Mouse (Mus musculus): Measurements from ENCODE around the gene 4930402F06Rik. TPM values are rescaled to one million over a fixed set of nuclear protein-coding genes. Genes with fewer than 3 reads are reported as not detected.

The 4930402F06Rik gene
- not detected for total RNA-seq (2021)
- long read RNA-seq, experiment 1 = 0 reads
- long read RNA-seq, experiment 2 = 0 reads

- peak; percentile 44 to 51 for DNase-seq (ENCODE audit: low spot score in 2 of 2)
- intact Hi-C loops (cut with DNase I) = loop anchor here (2.0 kb wide), 1 partner anchor 108 kb away; no protein-coding TSS in a partner anchor
These were observed at the start of gene 4930402F06Rik for GRCm38 (mm10) chr2:35397096-35397495. Gene 4930402F06Rik (minus strand): TSS chr2:35397175.

- no peak for DNase-seq (ENCODE audit: low spot score in 2 of 2)
- intact Hi-C loops (cut with DNase I) = no loop called here
These were observed 49.3 kb upstream of the 4930402F06Rik start for GRCm38 (mm10) chr2:35446300-35446699.

GRCm38 (mm10) chr2:35445610-35446009, 48.6 kb upstream of the 4930402F06Rik start:
- DNase-seq (ENCODE audit: low spot score in 2 of 2) = no peak
- intact Hi-C loops (cut with DNase I) = no loop called here

- DNase-seq (ENCODE audit: low spot score in 2 of 2) = no peak
- intact Hi-C loops (cut with DNase I) = no loop called here
These were observed 47.8 kb upstream of the 4930402F06Rik start for GRCm38 (mm10) chr2:35444764-35445262.

- intact Hi-C loops (cut with DNase I) = no loop called here
- no peak for DNase-seq (ENCODE audit: low spot score in 2 of 2)
These were observed 47.2 kb upstream of the 4930402F06Rik start for GRCm38 (mm10) chr2:35443981-35444763.

- no peak for DNase-seq (ENCODE audit: low spot score in 2 of 2)
- intact Hi-C loops (cut with DNase I) = no loop called here
These were observed 46.4 kb upstream of the 4930402F06Rik start for GRCm38 (mm10) chr2:35443325-35443724.

- DNase-seq (ENCODE audit: low spot score in 2 of 2) = no peak
- intact Hi-C loops (cut with DNase I) = no loop called here
These were observed 45.1 kb upstream of the 4930402F06Rik start for GRCm38 (mm10) chr2:35442079-35442478.

GRCm38 (mm10) chr2:35441419-35441818, 44.4 kb upstream of the 4930402F06Rik start:
- DNase-seq (ENCODE audit: low spot score in 2 of 2) = peak in 1 of 2 experiments; percentile 28
- intact Hi-C loops (cut with DNase I) = no loop called here

- intact Hi-C loops (cut with DNase I) = no loop called here
- no peak for DNase-seq (ENCODE audit: low spot score in 2 of 2)
These were observed 43.5 kb upstream of the 4930402F06Rik start for GRCm38 (mm10) chr2:35440480-35440879.

- intact Hi-C loops (cut with DNase I) = no loop called here
- no peak for DNase-seq (ENCODE audit: low spot score in 2 of 2)
These were observed 40.8 kb upstream of the 4930402F06Rik start for GRCm38 (mm10) chr2:35437796-35438195.

GRCm38 (mm10) chr2:35434576-35435123, 37.7 kb upstream of the 4930402F06Rik start:
- no peak for DNase-seq (ENCODE audit: low spot score in 2 of 2)
- intact Hi-C loops (cut with DNase I) = no loop called here

GRCm38 (mm10) chr2:35433428-35433827, 36.5 kb upstream of the 4930402F06Rik start:
- no peak for DNase-seq (ENCODE audit: low spot score in 2 of 2)
- intact Hi-C loops (cut with DNase I) = no loop called here

GRCm38 (mm10) chr2:35432472-35432871, 35.5 kb upstream of the 4930402F06Rik start:
- intact Hi-C loops (cut with DNase I) = no loop called here
- no peak for DNase-seq (ENCODE audit: low spot score in 2 of 2)

- intact Hi-C loops (cut with DNase I) = no loop called here
- no peak for DNase-seq (ENCODE audit: low spot score in 2 of 2)
These were observed 35.0 kb upstream of the 4930402F06Rik start for GRCm38 (mm10) chr2:35432011-35432410.

- DNase-seq (ENCODE audit: low spot score in 2 of 2) = no peak
- intact Hi-C loops (cut with DNase I) = no loop called here
These were observed 33.8 kb upstream of the 4930402F06Rik start for GRCm38 (mm10) chr2:35430806-35431205.

GRCm38 (mm10) chr2:35428615-35429300, 31.8 kb upstream of the 4930402F06Rik start:
- intact Hi-C loops (cut with DNase I) = no loop called here
- DNase-seq (ENCODE audit: low spot score in 2 of 2) = no peak

GRCm38 (mm10) chr2:35427559-35427958, 30.6 kb upstream of the 4930402F06Rik start:
- no peak for DNase-seq (ENCODE audit: low spot score in 2 of 2)
- intact Hi-C loops (cut with DNase I) = no loop called here

GRCm38 (mm10) chr2:35423711-35424339, 26.9 kb upstream of the 4930402F06Rik start:
- intact Hi-C loops (cut with DNase I) = no loop called here
- no peak for DNase-seq (ENCODE audit: low spot score in 2 of 2)

- DNase-seq (ENCODE audit: low spot score in 2 of 2) = no peak
- intact Hi-C loops (cut with DNase I) = no loop called here
These were observed 25.4 kb upstream of the 4930402F06Rik start for GRCm38 (mm10) chr2:35422384-35422783.

GRCm38 (mm10) chr2:35420681-35421080, 23.7 kb upstream of the 4930402F06Rik start:
- intact Hi-C loops (cut with DNase I) = no loop called here

More at GRCm38 (mm10) chr2:35420681-35421080, 23.7 kb upstream of the 4930402F06Rik start:
- no peak for DNase-seq (ENCODE audit: low spot score in 2 of 2)

Data from left cerebral cortex, postnatal 14 days (tissue).